Mouse (Mus musculus) inflammation-experienced regulatory T-cells, adult 16 weeks (primary cell): ENCODE data around the gene Trim66. TPM values are rescaled to one million over a fixed set of nuclear protein-coding genes. Genes with fewer than 3 reads are reported as not detected.

Experiments
- polyA plus RNA-seq: library from polyadenylated mRNA; unstranded; fragments of 100-300 nt; shearing (Covaris generic); gene quantifications from one replicate; pipeline ENCODE4 v1.2.1, GENCODE M21; 2017

The Trim66 gene
- polyA plus RNA-seq, result 0.04 TPM

GRCm38 (mm10) chr7:109508034-109508433 is at the start of gene Trim66:
Gene Trim66, minus strand, starts transcription at chr7:109508134.

GRCm38 (mm10) chr7:109518838-109519696 is 11.1 kb upstream of the Trim66 start, which contains the start of gene Rpl27a:
Gene Rpl27a, plus strand, starts transcription at chr7:109519147.

GRCm38 (mm10) chr7:109438781-109439591 is 68.9 kb downstream of the Trim66 start, which contains the start of gene Stk33:
Gene Stk33, minus strand, starts transcription at chr7:109439081.

Other genes starting within 250 kb of the Trim66 start
- not detected for gene Stk33, start 69.1 kb downstream of the Trim66 start, polyA plus RNA-seq
- gene Rpl27a, start 11.0 kb upstream of the Trim66 start, polyA plus RNA-seq, result 108 TPM
- gene St5, start 195.5 kb upstream of the Trim66 start, polyA plus RNA-seq, result 0.73 TPM
- gene Akip1, start 195.6 kb upstream of the Trim66 start, polyA plus RNA-seq, result 31.7 TPM
- gene BC051019, start 215.7 kb upstream of the Trim66 start, polyA plus RNA-seq, result 0.23 TPM
- 0.43 TPM for gene Ascl3, start 223.6 kb upstream of the Trim66 start, polyA plus RNA-seq
- 93.9 TPM for gene Tmem9b, start 244.7 kb upstream of the Trim66 start, polyA plus RNA-seq